Mouse (Mus musculus): ENCODE measurements around the gene Mylip. TPM values are rescaled to one million over a fixed set of nuclear protein-coding genes. Genes with fewer than 3 reads are reported as not detected.

Gene Mylip
- total RNA-seq, 2 experiments from 2014 or later, result 16.2 to 17.3 TPM

DNA sequence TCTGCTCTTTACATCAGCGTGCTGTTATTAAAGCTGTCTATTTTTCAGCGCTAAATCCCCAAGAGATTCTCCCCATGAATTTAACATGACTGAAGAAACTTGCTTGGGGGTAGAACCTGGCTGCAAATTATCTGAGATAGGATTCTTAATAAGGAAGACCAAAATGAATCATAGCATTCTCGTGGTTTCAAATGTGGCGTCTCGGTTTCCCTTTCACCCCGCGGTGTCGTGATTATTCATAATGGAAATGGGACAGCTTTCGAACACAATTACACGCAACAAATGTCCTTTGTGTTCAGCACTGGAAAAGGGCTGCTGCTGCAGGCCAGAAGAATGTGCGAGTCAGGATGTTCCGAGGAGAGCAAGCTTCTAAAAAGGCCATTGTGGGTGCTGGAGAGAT is 29.4 kb downstream of the Mylip start:
- intact Hi-C loops (cut with DNase I), result no loop called here

GRCm38 (mm10) chr13:45422251-45422650 is 32.7 kb downstream of the Mylip start:
- no peak for DNase-seq (ENCODE audit: low spot score in 2 of 2)
- intact Hi-C loops (cut with DNase I), result no loop called here

More for the DNA sequence above, 29.4 kb downstream of the Mylip start:
- DNase-seq (ENCODE audit: low spot score in 2 of 2), result no peak

DNA sequence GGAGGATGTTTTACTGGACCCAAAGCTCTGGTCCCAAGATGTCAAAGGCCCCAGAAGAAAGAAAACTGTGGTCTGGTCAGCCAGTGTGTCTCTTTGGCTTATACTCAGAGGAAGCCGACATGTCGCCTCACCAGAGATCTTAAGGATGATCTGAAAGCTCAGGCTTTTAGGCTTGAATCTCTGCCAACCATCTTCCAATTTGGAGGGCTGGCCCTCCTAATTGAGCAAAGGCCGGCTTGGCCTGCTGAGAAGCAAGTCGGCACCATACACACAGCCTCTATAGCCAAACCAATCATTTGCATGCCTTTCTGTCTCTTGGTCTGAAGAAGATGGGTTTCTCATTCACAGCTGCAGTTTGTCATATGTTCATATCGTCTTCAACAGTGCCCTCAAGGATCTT is 33.2 kb downstream of the Mylip start:
- DNase-seq (ENCODE audit: low spot score in 2 of 2), result no peak
- intact Hi-C loops (cut with DNase I), result no loop called here

- intact Hi-C loops (cut with DNase I), result no loop called here
- no peak for DNase-seq (ENCODE audit: low spot score in 2 of 2)
Measured at GRCm38 (mm10) chr13:45423905-45424304, 34.4 kb downstream of the Mylip start.

- intact Hi-C loops (cut with DNase I), result no loop called here
- no peak for DNase-seq (ENCODE audit: low spot score in 2 of 2)
Measured at GRCm38 (mm10) chr13:45429239-45429638, 39.7 kb downstream of the Mylip start.

GRCm38 (mm10) chr13:45437134-45437533 is 47.6 kb downstream of the Mylip start:
- intact Hi-C loops (cut with DNase I), result no loop called here
- DNase-seq (ENCODE audit: low spot score in 2 of 2), result no peak

GRCm38 (mm10) chr13:45438853-45439252 is 49.3 kb downstream of the Mylip start:
- intact Hi-C loops (cut with DNase I), result no loop called here
- no peak for DNase-seq (ENCODE audit: low spot score in 2 of 2)

- DNase-seq (ENCODE audit: low spot score in 2 of 2), result no peak
- intact Hi-C loops (cut with DNase I), result loop anchor here (5.0 kb wide), 2 partner anchors 37 to 48 kb away; no protein-coding TSS in a partner anchor
Measured at GRCm38 (mm10) chr13:45440226-45440625, 50.7 kb downstream of the Mylip start.

DNA sequence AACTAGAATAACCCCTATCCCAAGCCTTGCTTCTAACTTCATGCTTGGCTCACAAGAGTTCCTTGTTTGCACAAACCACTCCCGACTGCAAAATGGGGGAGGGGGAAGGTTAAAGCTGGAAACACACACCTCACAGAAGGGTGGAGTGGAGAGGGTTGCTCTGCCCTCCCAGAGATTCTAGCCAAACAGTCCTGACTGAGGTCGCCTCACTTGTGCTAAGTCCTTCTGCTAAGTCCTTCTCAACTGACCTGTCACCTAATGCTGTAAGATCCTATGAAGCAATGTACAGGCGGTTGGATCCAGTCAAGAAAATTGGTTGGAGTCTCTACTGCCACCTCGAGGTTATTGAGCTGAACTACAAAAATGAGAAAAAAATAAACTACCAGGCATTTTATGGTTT is 52.9 kb downstream of the Mylip start:
- intact Hi-C loops (cut with DNase I), result loop anchor here (2.0 to 5.0 kb wide), 3 partner anchors 35 to 412 kb away; no protein-coding TSS in a partner anchor
- no peak for DNase-seq (ENCODE audit: low spot score in 2 of 2)

DNA sequence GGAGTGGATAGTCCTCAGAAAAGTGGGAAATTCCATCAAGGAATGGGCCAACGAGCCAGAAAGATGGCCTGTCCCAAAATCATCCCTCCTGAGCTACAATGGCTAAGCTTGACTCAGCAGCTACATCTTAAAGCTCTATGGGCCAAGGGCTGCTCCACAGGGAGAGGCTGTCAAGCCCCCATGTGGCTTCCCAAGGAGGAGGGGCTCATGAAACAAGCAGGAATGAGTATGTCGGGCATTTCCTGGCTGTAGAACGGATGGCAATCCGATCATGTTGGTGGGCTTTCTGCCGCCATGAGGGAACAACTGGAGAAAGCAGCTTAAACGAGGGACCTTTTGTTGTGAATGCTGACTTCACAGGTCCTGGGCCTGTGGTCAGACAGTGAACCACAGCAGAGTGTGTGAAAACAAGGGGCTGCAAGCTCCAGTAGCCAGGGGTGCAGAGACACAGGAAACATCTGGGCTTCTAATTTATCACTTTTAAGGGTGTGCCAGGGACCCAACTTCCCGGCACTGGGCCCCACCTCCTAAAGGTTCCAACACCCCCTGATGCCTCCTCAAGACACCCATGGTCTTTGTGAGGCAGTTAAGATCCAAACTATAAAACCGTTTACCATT is 53.5 kb downstream of the Mylip start:
- intact Hi-C loops (cut with DNase I), result loop anchor here (2.0 to 5.0 kb wide), 3 partner anchors 34 to 412 kb away; no protein-coding TSS in a partner anchor
- no peak for DNase-seq (ENCODE audit: low spot score in 2 of 2)

- intact Hi-C loops (cut with DNase I), result loop anchor here (5.0 kb wide), 2 partner anchors 33 to 52 kb away; no protein-coding TSS in a partner anchor
- no peak for DNase-seq (ENCODE audit: low spot score in 2 of 2)
Measured at GRCm38 (mm10) chr13:45444220-45444619, 54.7 kb downstream of the Mylip start.

GRCm38 (mm10) chr13:45444652-45445051 is 55.1 kb downstream of the Mylip start:
- no peak for DNase-seq (ENCODE audit: low spot score in 2 of 2)
- intact Hi-C loops (cut with DNase I), result loop anchor here (5.0 kb wide), 2 partner anchors 33 to 52 kb away; no protein-coding TSS in a partner anchor

DNA sequence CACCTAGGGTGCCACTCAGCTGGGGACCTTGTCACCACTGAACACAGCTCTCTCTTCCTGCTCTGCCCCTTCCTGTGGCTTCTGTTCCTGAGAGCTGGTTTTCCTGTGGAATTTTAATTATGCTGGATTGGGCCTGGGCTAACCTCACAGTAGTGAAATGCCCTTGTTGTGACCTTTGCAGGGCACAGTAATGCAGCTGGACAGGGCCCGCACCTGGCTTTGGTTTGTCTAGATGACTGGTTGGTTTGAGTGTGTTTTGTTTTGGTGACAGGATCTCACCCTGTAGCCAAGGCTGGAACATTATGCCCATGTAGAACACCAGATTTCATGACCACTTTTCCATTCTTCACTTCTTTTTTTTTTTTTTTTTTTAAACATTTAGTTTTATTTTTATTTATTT is 57.1 kb downstream of the Mylip start:
- no peak for DNase-seq (ENCODE audit: low spot score in 2 of 2)
- intact Hi-C loops (cut with DNase I), result no loop called here

DNA sequence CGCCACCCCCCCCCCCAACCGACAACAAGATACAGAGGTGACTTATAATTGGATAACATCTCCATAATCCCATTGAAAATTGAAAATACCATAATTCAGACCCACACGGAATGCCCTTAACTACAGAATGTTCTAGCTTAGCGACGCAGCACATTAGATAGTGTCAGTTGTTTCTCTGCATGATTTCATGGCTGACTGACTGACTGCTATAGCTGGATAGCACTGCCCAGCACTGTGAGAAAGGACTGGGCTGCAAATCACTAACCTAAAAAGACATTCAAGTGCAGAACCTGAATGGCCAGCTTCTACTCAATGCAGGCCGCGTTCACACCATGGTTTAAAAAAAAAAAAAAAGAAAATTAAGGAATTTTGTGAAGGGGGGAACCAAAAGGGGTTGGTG is 62.9 kb downstream of the Mylip start:
- intact Hi-C loops (cut with DNase I), result no loop called here
- no peak for DNase-seq (ENCODE audit: low spot score in 2 of 2)

DNA sequence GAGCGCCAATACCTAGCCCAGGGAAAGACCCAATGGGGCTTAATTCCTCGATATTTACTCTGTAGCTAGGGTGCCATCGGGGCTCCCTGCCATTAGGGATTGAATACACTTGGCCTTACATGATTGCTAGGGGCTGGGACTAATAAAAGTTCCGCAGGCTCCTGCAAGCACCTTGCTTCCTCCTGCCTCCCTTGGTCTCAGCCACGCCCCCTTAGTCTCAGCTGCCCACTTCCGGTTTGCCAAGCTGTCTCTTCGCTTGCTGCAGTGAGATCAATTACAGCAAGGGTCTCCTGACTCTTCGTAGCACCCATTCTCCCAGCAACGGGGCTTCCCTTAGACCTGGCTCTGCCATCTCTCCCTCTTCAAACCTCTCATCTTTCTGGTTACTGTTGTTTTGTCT is 63.5 kb downstream of the Mylip start:
- intact Hi-C loops (cut with DNase I), result no loop called here
- no peak for DNase-seq (ENCODE audit: low spot score in 2 of 2)

GRCm38 (mm10) chr13:45454044-45454443 is 64.5 kb downstream of the Mylip start:
- DNase-seq (ENCODE audit: low spot score in 2 of 2), result no peak
- intact Hi-C loops (cut with DNase I), result no loop called here

GRCm38 (mm10) chr13:45454641-45455040 is 65.1 kb downstream of the Mylip start:
- DNase-seq (ENCODE audit: low spot score in 2 of 2), result no peak
- intact Hi-C loops (cut with DNase I), result no loop called here

DNA sequence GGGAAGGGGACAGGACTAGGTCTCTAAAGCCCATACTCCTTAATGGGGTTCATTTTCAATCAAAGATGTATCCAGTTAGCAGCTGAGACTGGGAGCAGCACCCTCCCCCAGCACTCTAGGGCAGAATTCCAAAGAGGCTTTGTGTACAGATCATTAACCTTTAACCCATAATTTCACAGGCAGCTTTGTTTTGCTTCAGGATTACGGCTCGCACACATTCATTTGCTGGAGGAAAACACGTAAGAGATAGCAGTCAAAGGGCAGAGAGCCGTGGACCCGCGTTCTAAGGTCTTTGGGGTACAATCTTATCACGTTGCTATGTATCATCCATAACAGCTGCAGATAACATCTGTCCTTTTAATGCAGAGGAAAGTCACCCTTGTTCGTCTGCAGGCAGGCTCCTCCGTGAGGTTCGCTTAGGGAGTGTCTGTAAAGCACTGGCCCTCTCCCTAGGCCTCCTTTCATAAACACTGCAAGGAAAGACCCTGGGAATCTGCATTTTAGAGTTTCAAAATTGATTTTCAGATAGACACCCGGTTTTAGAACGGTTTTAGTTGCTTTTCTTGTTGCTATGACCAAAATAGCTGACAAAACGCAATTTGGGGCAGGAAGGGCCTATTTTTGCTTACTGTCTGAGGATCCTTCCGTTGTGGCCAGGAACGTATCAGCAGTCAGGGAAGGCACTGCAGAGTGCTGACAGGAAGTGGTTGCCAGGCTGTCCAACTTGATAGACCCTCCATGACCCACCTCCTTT is 65.7 kb downstream of the Mylip start:
- no peak for DNase-seq (ENCODE audit: low spot score in 2 of 2)

GRCm38 (mm10) chr13:45455862-45456192 is 66.3 kb downstream of the Mylip start:
- DNase-seq (ENCODE audit: low spot score in 2 of 2), result no peak
- intact Hi-C loops (cut with DNase I), result no loop called here

More for the DNA sequence above, 65.7 kb downstream of the Mylip start:
- intact Hi-C loops (cut with DNase I), result no loop called here

- no peak for DNase-seq (ENCODE audit: low spot score in 2 of 2)
- intact Hi-C loops (cut with DNase I), result no loop called here
Measured at GRCm38 (mm10) chr13:45457459-45457858, 67.9 kb downstream of the Mylip start.

- intact Hi-C loops (cut with DNase I), result no loop called here
Measured at GRCm38 (mm10) chr13:45460177-45460576, 70.6 kb downstream of the Mylip start.

More at GRCm38 (mm10) chr13:45460177-45460576, 70.6 kb downstream of the Mylip start:
- no peak for DNase-seq (ENCODE audit: low spot score in 2 of 2)
